Mouse (Mus musculus) liver, embryonic 14.5 days (tissue): Measurements from ENCODE around the gene Abi2. TPM values are rescaled to one million over a fixed set of nuclear protein-coding genes. Genes with fewer than 3 reads are reported as not detected.

Source experiments
- ATAC-seq: fragments of 200-750 bp; cut with Nextera tagmentation; 2 replicates; pipeline ENCODE4 v1.8.0; 2017; ENCODE audit warnings: moderate number of reproducible peaks, mild to moderate bottlenecking, moderate library complexity; ENCODE audit not compliant: insufficient read depth
- DNase-seq, 3 experiments: peaks; one replicate each; pipeline ENCODE4 v3.0.0-alpha.2; 2012 to 2013; ENCODE audit warnings: low read depth in 3 of 3, low spot score in 3 of 3
- H3K27ac ChIP-seq: fragments of 300-500 bp; sonication (generic); 2 replicates; pipeline ENCODE4 v1.5.1; 2014; ENCODE audit warnings: moderate library complexity, mild to moderate bottlenecking, control low read depth, inconsistent platforms
- H3K27me3 ChIP-seq: fragments of 300-500 bp; sonication (generic); 2 replicates; pipeline ENCODE4 v1.6.1; 2014; ENCODE audit warnings: mild to moderate bottlenecking, low read length, moderate library complexity; ENCODE audit not compliant: control insufficient read depth, insufficient read depth
- H3K36me3 ChIP-seq: fragments of 300-500 bp; sonication (generic); replicated peaks from 2 replicates; pipeline ENCODE4 v1.6.1; 2014; ENCODE audit warnings: low read depth; ENCODE audit not compliant: control insufficient read depth, insufficient read depth
- H3K4me1 ChIP-seq, 2 experiments: fragments of 200-500 bp in 1 of 2; fragments of 300-500 bp in 1 of 2; sonication (generic) in 1 of 2; replicated peaks; 2 replicates each; pipeline ENCODE4 v1.6.1; 2012 to 2014; ENCODE audit warnings: antibody characterized with exemption in 1 of 2, inconsistent platforms in 1 of 2, low read length in 1 of 2; ENCODE audit not compliant: control insufficient read depth in 2 of 2, insufficient read depth in 2 of 2
- H3K4me2 ChIP-seq: fragments of 300-500 bp; sonication (generic); 2 replicates; pipeline ENCODE4 v1.6.1; 2014; ENCODE audit warnings: low read depth, mild to moderate bottlenecking, control low read depth, moderate library complexity
- H3K4me3 ChIP-seq, 2 experiments: fragments of 200-500 bp in 1 of 2; fragments of 300-500 bp in 1 of 2; sonication (generic) in 1 of 2; 2 replicates each; pipeline ENCODE4 v1.5.1; 2012 to 2014; ENCODE audit warnings: low read depth in 2 of 2, low read length in 2 of 2, mild to moderate bottlenecking in 2 of 2, control low read depth in 1 of 2, inconsistent platforms in 1 of 2, moderate library complexity in 1 of 2; ENCODE audit not compliant: insufficient read depth in 1 of 2
- H3K9ac ChIP-seq: fragments of 300-500 bp; sonication (generic); replicated peaks from 2 replicates; pipeline ENCODE4 v1.6.1; 2014; ENCODE audit warnings: mild to moderate bottlenecking, control low read depth, moderate library complexity
- H3K9me3 ChIP-seq: fragments of 300-500 bp; sonication (generic); 2 replicates; pipeline ENCODE4 v1.6.1; 2016; ENCODE audit warnings: low read length, mixed read lengths; ENCODE audit not compliant: control insufficient read depth
- CTCF ChIP-seq: IDR thresholded peaks from 2 replicates; pipeline ENCODE4 v1.5.1; 2016; ENCODE audit warnings: antibody characterized with exemption, low read depth, control low read depth
- EP300 ChIP-seq: IDR thresholded peaks from 2 replicates; pipeline ENCODE4 v1.6.1; 2016; ENCODE audit warnings: antibody characterized with exemption, low read depth
- WGBS: fragments of 180-500 bp; shearing (Covaris S2); extraction: QIAGEN DNeasy Blood & Tissue Kit; methylation state at CpG from one replicate; pipeline ENCODE4 v1.1.7; 2014; ENCODE audit not compliant: insufficient replicate concordance; 5-methylcytosine and 5-hydroxymethylcytosine counted together
- polyA plus RNA-seq, 2 experiments: library from polyadenylated mRNA; depleted of rRNA in 1 of 2; stranded (reverse) in 1 of 2; unstranded in 1 of 2; fragments of >200 nt; fragmentation: Nextera tagmentation in 1 of 2; extraction: Ambion mirVana in 1 of 2; gene quantifications; 2 replicates each; pipeline versions ENCODE4 v1.2.1 to v1.2.3; 2012 to 2014

The Abi2 gene
- polyA plus RNA-seq, 2 experiments: 1.9 to 3.3 TPM

DNA sequence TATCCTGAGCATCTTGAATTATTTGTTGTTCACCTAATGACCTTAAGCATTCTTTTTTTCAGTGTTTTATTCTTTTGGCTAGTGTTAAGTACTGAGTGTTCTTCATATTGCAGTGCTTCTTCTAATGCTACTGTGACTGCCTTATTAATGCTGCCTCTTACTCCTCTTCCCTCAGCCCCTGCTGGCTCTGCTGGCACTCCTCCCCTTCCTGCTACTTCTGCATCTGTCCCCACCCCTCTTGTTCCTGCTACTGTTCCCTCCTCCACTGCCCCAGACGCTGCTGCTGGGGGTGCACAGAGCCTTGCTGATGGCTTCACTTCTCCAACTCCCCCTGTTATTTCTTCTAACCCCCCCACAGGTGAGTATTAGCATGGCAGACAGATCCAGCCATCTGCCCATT lies 40.5 kb downstream of the Abi2 start:
- DNase-seq (no peak), ATAC-seq (no peak)
- no peaks in the 10 kb centered on the region for H3K27me3 ChIP-seq
- H3K4me1 ChIP-seq: peaks cover 0 to 4% of the 10 kb centered on the region in 2 experiments; a peak in 1 of 4 replicates
- TF ChIP-seq CTCF (no peak), EP300 (no peak)
- no peak overlapping the region for H3K27ac ChIP-seq
- WGBS: 15% methylated on average over 1 of the region's 1 CpGs
- H3K9me3 ChIP-seq: no peaks in the 10 kb centered on the region
- no peak overlapping the region for H3K4me3 ChIP-seq
- H3K36me3 ChIP-seq: peaks cover 2% of the 10 kb centered on the region; the same call in 1 of the 2 replicates
- no peak overlapping the region for H3K9ac ChIP-seq
- no peak overlapping the region for H3K4me2 ChIP-seq

DNA sequence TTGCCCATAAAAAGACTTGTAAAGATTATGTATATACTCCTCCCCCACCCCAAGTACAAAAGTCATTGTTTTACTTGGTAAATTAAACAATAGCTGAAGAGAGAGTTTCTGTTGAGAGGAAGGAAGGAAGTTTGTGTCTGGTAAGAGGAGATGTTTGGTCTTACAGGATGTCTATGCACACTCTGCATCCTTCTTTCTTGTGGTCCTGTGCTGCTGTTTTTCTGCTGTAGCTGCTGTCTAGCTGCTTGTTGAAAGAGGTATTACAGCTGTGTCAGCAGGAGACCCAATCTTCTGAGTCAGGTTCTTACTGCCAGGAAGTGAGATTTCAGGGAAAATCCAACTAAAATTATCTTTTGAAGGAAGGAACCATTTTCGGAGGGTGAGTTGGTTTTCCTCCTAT lies 51.2 kb downstream of the Abi2 start:
- Histone ChIP-seq H3K9ac (no peak overlapping the region), H3K4me3 (no peak overlapping the region), H3K4me1 (no peaks in the 10 kb centered on the region), H3K27ac (no peak overlapping the region), H3K9me3 (no peaks in the 10 kb centered on the region), H3K27me3 (no peaks in the 10 kb centered on the region), H3K36me3 (no peaks in the 10 kb centered on the region), H3K4me2 (no peak overlapping the region)
- TF ChIP-seq EP300 (no peak), CTCF (no peak)
- WGBS: 31% methylated on average over 1 of the region's 1 CpGs
- no peak for ATAC-seq
- no peak for DNase-seq

DNA sequence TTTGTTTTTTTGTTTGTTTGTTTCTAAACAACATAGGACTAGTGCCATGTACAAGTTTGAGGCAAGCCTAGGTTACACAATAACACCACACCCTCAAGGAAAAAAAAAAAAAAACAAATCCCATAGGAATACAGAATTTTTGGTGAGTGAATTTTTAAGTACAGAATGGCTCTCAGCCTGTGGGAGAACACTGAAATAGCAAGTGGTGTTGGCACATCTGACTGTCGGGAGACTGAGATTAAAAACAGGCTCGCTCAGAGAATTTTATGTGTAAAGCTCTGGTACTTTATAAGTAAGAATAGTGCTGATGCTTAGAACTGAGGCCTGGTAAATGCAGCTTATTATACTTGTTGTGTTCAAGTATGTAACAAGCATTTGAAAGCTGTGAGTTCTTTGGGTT lies 60.1 kb downstream of the Abi2 start:
- no peaks in the 10 kb centered on the region for H3K27me3 ChIP-seq
- TF ChIP-seq CTCF (no peak), EP300 (no peak)
- no peak overlapping the region for H3K9ac ChIP-seq
- DNase-seq (no peak), ATAC-seq (no peak)
- H3K4me3 ChIP-seq: no peak overlapping the region
- H3K9me3 ChIP-seq: no peaks in the 10 kb centered on the region
- peaks cover 0 to 2% of the 10 kb centered on the region in 2 experiments; a peak in 1 of 4 replicates for H3K4me1 ChIP-seq
- no peak overlapping the region for H3K27ac ChIP-seq
- H3K4me2 ChIP-seq: no peak overlapping the region
- 73% methylated on average over 2 of the region's 2 CpGs for WGBS
- H3K36me3 ChIP-seq: no peaks in the 10 kb centered on the region

DNA sequence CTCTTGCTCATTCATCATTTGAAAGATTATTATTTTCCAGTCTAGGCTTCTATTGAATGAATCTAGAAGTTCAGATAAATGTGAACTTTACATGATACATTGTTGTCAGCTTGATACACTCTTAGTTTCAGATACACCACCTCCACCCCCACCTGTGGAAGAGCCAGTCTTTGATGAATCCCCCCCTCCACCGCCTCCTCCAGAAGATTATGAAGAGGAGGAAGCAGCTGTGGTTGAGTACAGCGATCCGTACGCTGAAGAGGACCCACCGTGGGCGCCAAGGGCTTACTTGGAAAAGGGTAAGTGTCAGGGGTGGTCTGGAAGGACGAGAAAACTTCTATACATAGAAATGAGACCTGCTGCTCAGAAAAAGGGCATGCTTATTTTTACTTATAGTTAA lies 61.1 kb downstream of the Abi2 start:
- no peak overlapping the region for H3K4me3 ChIP-seq
- DNase-seq: no peak
- peaks cover 0 to 2% of the 10 kb centered on the region in 2 experiments; a peak in 1 of 4 replicates for H3K4me1 ChIP-seq
- no peaks in the 10 kb centered on the region for H3K36me3 ChIP-seq
- H3K9me3 ChIP-seq: no peaks in the 10 kb centered on the region
- H3K4me2 ChIP-seq: no peak overlapping the region
- no peak overlapping the region for H3K9ac ChIP-seq
- no peak for ATAC-seq
- 60% methylated on average over 7 of the region's 7 CpGs for WGBS
- H3K27ac ChIP-seq: no peak overlapping the region
- TF ChIP-seq EP300: no peak
- TF ChIP-seq CTCF: no peak
- H3K27me3 ChIP-seq: no peaks in the 10 kb centered on the region

DNA sequence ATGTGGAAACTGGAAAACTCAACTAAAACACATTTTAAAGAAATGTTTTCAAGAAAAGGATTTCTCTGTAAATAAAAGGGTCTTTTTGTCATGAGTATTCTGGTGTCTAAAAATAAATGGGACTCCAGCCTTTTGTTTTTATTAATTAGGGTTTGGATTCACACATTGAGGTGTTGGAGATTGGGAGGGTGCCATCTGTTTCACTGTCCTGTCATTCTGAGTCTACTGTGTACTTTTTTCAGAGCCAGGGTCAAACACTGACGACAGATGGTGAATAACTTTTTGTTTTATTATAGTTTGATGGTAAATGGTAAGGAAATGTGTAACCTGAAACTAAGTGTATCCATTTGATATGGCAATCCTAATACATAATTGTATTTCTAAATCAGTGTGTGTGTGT lies 72.1 kb downstream of the Abi2 start:
- Histone ChIP-seq H3K36me3 (no peaks in the 10 kb centered on the region; the same call in 1 of the 2 replicates), H3K9me3 (no peaks in the 10 kb centered on the region), H3K27ac (no peak overlapping the region), H3K9ac (no peak overlapping the region), H3K27me3 (no peaks in the 10 kb centered on the region), H3K4me3 (no peak overlapping the region), H3K4me2 (no peak overlapping the region), H3K4me1 (no peaks in the 10 kb centered on the region)
- 59% methylated on average over 1 of the region's 1 CpGs for WGBS
- no peak for ATAC-seq
- DNase-seq: no peak
- TF ChIP-seq EP300 (no peak), CTCF (no peak)
